Mouse (Mus musculus) lung, adult 2 months (tissue): Measurements from ENCODE around the gene Rad9a. TPM values are rescaled to one million over a fixed set of nuclear protein-coding genes. Genes with fewer than 3 reads are reported as not detected.

Experiments
- DNase-seq: peaks from one replicate; pipeline ENCODE4 v3.0.0; 2022
- H3K4me1 ChIP-seq: fragments of 200-500 bp; 2 replicates; pipeline ENCODE4 v1.6.1; 2011; ENCODE audit warnings: low read length; ENCODE audit not compliant: control insufficient read depth, insufficient read depth
- H3K4me3 ChIP-seq: fragments of 200-500 bp; replicated peaks from 2 replicates; pipeline ENCODE3; 2011; ENCODE audit warnings: low read depth, mild to moderate bottlenecking, control low read depth, low read length; ENCODE audit errors: extremely low read depth
- CTCF ChIP-seq: fragments of 200-500 bp; IDR thresholded peaks from 2 replicates; pipeline ENCODE4 v1.5.1; 2011; ENCODE audit warnings: mild to moderate bottlenecking, low read length, control low read depth; ENCODE audit not compliant: insufficient read depth
- POLR2A ChIP-seq: fragments of 200-500 bp; IDR thresholded peaks from 2 replicates; pipeline ENCODE4 v1.6.1; 2011; ENCODE audit warnings: low read depth, mild to moderate bottlenecking, control low read depth, low read length, borderline replicate concordance; ENCODE audit errors: extremely low read depth
- WGBS: fragments of 180-500 bp; shearing (Covaris S2); methylation state at CpG from one replicate; pipeline ENCODE4 v1.1.7; 2018; 5-methylcytosine and 5-hydroxymethylcytosine counted together
- polyA plus RNA-seq: library from polyadenylated mRNA; depleted of rRNA; stranded (reverse); fragments of >200 nt; gene quantifications from 2 replicates; pipeline ENCODE4 v1.2.3, GENCODE M21; 2012

Rad9a gene
- polyA plus RNA-seq, 1 experiment: 36.9 TPM

DNA sequence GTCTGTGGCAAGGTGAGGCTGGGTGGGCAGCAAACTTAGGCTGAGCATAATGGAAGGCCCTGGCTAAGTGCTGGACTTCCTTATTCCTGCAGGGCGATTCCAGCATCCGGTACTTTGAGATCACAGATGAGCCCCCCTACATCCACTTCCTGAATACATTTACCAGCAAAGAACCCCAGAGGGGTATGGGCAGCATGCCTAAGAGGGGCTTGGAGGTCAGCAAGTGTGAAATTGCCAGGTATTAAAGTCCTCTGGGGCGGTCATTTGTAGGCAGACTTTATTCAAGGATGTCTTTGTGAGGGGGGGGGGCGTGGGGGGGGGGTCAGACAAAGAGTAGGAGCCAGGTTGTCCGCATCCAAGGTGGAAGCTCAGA, 50.0 kb downstream of the Rad9a start:
- WGBS: 72% methylated on average over 5 of the region's 5 CpGs
- Histone ChIP-seq H3K4me3 (no peak overlapping the region), H3K4me1 (peaks cover 10% of the 10 kb centered on the region)
- DNase-seq: no peak
- TF ChIP-seq CTCF: no peak
- no peak for TF ChIP-seq POLR2A

DNA sequence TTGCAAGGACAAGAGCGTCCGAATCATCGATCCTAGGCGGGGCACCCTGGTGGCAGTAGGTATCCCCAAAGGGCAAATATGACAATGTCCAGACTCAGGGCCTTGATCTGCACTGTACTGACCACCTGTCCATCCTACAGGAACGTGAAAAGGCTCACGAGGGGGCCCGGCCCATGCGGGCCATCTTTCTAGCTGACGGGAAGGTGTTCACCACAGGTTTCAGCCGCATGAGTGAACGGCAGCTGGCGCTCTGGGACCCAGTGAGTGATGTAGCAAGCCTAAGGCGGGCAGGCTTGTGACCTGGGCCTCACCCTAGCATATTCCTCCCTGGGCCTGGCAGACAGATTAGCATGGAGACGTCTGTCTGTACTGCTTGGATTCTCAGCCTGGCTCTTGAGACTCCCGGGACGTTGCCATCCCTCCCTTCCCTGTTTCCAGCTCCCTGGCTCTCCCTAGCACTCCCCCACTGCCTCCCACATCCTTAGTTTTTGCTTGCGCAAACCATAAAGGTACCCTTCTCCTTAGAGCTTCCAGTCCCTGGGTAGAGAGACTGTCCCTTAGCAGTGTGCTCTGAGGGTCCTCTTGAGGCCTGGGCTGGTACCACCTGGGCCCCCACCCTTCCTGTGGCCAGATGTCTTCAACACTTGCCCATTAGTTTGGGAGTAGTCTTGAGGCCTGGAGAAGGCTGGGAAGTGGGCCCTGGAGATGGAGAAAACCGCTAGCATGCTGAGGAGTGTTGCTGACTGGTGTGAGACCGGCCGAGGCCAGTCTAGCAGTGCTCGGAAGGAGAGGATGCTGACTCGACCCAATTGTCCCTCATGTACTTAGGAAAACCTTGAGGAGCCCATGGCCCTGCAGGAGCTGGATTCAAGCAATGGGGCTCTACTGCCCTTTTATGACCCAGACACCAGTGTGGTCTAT, 50.6 kb downstream of the Rad9a start:
- 85% methylated on average over 22 of the region's 22 CpGs for whole genome bisulfite sequencing
- no peak for TF ChIP-seq CTCF
- no peak for TF ChIP-seq POLR2A
- no peak for DNase-seq
- Histone ChIP-seq H3K4me1 (peaks cover 10% of the 10 kb centered on the region), H3K4me3 (no peak overlapping the region)

DNA sequence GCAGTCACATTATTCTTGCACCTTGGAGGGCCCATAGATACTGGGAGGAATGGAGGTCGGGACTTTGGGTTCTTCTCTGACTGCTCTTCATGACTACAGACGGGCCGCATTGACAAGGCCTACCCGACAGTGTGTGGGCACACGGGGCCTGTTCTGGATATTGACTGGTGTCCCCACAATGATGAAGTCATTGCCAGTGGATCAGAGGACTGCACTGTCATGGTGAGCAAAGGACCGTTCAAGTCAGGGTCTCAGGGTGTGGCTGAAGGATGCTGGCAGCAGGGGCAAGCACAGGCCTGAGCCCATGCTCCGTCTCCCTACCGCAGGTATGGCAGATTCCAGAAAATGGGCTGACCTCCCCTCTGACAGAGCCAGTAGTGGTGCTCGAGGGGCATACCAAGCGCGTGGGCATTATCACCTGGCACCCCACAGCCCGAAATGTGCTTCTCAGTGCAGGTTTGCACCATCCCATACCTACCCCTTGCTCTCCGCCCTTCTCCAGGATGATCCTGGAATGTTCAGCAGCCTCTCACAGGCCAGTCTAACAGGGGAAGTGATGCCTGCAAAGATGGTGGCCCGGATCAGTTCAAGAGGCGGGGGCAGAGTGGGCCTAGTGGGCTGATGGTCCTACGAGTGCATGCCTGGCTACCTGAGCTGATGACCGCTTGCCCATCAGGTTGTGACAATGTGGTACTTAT, 51.5 kb downstream of the Rad9a start:
- peaks cover 10% of the 10 kb centered on the region for H3K4me1 ChIP-seq
- no peak for DNase-seq
- TF ChIP-seq CTCF (no peak), POLR2A (no peak)
- 91% methylated on average over 17 of the region's 17 CpGs for WGBS
- H3K4me3 ChIP-seq: no peak overlapping the region

DNA sequence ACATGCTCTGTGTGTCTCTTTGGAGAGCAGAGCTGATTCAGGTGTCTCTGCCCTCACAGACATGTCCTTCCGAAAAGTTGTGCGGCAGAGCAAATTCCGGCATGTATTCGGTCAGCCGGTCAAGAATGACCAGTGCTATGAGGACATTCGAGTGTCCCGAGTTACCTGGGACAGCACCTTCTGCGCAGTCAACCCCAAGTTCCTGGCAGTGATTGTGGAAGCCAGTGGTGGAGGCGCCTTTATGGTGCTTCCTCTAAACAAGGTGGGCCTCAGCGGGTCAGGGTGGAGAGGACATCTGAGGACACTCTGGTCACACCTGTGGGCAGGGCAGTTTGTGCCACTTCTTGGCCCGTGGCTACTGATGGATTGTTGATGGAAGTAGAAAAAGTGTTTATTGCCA, 52.2 kb downstream of the Rad9a start:
- TF ChIP-seq CTCF (no peak), POLR2A (no peak)
- 65% methylated on average over 11 of the region's 11 CpGs for WGBS
- Histone ChIP-seq H3K4me3 (peak overlapping the region; percentile 76), H3K4me1 (peaks cover 10% of the 10 kb centered on the region)
- no peak for DNase-seq

DNA sequence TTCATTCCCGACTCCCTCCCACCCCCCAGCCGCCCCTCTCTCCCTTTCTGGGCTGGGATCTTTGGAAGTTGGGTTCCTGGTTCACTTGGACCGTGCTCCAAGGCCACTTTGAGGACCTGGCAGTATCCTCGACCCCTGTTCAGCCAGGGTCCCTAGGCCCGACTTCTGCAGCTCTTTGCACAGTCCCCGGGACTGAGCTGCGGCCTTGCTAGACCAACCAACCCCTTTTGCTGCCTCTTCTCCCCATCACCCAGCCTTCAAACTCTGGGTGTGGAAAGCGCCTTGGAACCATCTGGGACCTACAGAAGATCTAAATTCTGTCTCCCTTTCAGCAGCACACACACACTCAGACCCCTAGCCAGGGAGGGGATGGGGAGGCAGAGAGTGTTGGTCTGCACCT, 52.6 kb downstream of the Rad9a start:
- peaks cover 10% of the 10 kb centered on the region for H3K4me1 ChIP-seq
- TF ChIP-seq CTCF (no peak), POLR2A (no peak)
- no peak for DNase-seq
- WGBS: 2% methylated on average over 8 of the region's 8 CpGs
- H3K4me3 ChIP-seq: peak overlapping the region; percentile 76

DNA sequence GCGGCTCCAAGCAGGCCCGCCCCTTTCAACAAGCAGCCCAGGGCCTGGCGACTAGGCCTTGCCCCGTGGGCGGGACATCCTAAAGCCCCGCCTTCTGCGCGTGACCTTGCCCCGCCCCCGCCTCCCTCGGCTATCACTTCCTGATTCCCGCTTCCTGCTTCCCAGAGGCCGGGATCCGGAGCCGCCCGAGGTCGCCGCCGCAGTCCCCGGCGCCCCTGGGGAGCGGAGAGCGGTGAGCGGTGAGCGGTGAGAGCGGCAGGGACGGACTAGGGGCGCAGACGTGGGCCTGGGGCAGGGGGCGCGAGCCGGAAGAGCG, 53.0 kb downstream of the Rad9a start, which contains the start of gene Coro1b:
Gene Coro1b, plus strand, starts transcription at position 129 of the 316 bp plus-strand sequence.
- under 1% methylated on average over 31 of the region's 33 CpGs for WGBS
- TF ChIP-seq POLR2A (peak; percentile 84), CTCF (no peak)
- peak; percentile 99 for DNase-seq
- Histone ChIP-seq H3K4me3 (peak within 1 kb of the TSS; percentile 76), H3K4me1 (peaks cover 10% of the 10 kb centered on the region)

DNA sequence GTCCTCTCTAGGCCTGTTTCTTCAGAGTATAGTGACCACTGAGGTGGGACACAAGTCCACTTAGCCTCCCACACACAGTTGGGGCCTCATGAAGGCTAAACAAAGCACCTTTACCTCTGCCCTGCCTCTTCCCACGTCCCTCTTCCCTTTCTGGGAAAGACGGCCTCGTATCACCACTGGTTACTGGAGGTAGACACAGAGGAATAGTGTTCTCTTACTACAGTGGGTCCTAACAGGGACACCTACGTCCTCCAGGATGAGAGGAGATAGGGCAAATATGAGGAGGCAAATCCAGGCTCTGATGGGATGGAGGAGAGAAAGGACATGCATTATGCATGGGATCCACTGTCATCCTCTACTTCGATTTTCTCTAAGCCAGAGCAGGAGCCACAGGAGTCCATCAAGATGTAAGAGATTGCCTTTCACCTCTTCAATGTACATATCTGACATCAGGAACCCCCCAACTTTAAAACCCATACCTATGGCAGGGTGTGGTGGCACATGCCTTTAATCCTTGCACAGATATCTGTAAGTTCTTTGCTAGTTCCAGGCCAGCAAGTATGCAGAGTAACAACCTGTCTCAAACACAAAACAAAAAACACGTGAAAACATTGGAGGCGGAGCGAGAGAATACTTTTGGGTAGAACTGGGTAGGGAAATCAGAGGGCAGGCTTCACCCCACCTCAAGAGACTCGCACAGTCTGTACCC, 53.5 kb downstream of the Rad9a start:
- no peak for TF ChIP-seq POLR2A
- TF ChIP-seq CTCF: no peak
- WGBS: 41% methylated on average over 9 of the region's 9 CpGs
- peaks cover 10% of the 10 kb centered on the region for H3K4me1 ChIP-seq
- no peak for DNase-seq
- H3K4me3 ChIP-seq: no peak overlapping the region

DNA sequence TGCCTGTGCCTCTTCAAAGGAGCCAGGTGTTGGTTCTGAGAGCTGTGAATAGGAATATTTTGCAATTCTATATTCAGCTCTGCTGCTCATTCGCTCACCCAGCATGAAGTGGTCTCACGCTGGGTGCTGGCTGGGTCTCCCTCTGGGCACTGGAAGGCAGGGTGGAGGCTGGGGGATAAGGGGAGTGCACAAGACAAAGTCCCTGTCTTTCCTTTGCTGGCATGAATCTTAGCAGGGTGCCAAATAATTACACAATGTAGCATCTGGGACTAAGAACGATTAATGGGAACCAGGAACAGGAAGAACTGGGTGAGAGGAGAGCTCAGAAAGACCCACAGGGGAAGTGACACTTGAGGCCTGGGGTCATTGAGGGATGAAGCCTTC, 54.4 kb downstream of the Rad9a start:
- WGBS: 48% methylated on average over 3 of the region's 3 CpGs
- H3K4me1 ChIP-seq: peaks cover 10% of the 10 kb centered on the region
- H3K4me3 ChIP-seq: no peak overlapping the region
- DNase-seq: no peak
- TF ChIP-seq CTCF (no peak), POLR2A (no peak)

DNA sequence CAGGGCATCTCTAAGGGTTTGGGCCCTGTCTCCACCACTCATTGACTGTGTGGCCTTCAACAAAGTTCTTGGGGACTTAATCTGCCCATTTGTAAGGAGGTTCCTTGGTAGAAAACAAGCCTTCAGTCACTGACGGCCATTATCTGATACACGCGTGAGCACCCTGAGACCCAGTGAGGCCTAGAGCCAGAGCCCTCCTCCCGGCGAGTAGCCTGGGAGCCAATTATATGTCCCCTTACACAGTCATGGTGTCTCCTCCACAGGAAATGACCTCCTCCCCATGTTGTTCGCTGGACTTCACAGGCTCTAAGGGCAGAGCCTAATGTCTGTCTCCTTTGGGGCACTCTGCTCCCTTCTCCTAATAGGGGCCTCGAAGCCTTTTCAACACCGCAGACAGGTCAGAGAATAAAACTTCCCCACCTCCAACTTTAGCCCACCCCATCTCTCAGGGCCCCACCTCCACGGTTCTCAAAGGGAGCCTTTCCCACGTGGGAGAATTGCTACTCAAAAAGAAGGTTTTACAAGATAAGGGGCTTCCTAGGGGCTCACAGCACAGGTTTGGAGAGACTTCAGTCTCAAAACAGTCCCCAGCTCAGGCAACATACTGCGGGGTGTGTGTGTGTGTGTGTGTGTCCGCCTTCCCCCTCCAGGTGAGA, 55.0 kb downstream of the Rad9a start:
- no peak for DNase-seq
- Histone ChIP-seq H3K4me3 (no peak overlapping the region), H3K4me1 (peaks cover 10% of the 10 kb centered on the region)
- WGBS: 69% methylated on average over 12 of the region's 12 CpGs
- TF ChIP-seq CTCF: no peak
- TF ChIP-seq POLR2A: no peak
